Mouse (Mus musculus): ENCODE measurements around the gene Igfl3.

Igfl3 gene

GRCm38 (mm10) chr7:18176194-18176593, at the start of gene Igfl3:
TSS of gene Igfl3 (plus strand) at chr7:18176494.
- no peak for DNase-seq

GRCm38 (mm10) chr7:18210938-18211337, 34.6 kb downstream of the Igfl3 start:
- peak in 1 of 2 experiments; percentile 20 for DNase-seq

- no peak for DNase-seq
Measured at GRCm38 (mm10) chr7:18214699-18215098, 38.4 kb downstream of the Igfl3 start.

Measured in kidney, postnatal 25 days (tissue).